Mouse (Mus musculus) kidney, adult 11 months (tissue): ENCODE results near the gene Parp4.

ENCODE experiments used
- DNase-seq: peaks from one replicate; pipeline ENCODE4 v3.0.0; 2022

Parp4 gene

DNA sequence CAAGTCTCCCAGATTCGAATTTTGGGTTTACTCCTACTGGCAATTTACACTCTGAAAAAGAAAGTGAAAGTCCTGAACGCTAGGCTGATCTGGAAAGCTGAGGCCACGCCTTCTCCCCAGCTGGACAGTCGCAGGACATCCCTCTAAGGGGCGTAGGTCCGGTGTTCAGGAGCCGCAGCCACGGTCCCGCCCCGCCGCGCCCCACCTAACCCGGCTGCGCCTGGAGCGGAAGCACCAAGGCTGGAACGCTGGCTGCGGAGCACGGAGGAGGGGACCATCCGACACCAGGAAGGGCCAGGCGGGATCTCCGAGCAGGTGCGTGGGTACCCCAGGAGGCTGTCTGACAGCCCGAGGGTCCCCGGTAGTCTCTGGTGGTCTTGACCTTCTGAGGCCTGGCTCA is at the start of gene Parp4, which contains the start of gene Cenpj:
Gene Parp4, plus strand, starts transcription at position 204 of the 400 bp plus-strand sequence.
Gene Cenpj, minus strand, starts transcription at position 10 of the 400 bp plus-strand sequence.
- peak; percentile 93 for DNase-seq

GRCm38 (mm10) chr14:56530788-56531187 is 44.6 kb upstream of the Parp4 start:
- no peak for DNase-seq

DNA sequence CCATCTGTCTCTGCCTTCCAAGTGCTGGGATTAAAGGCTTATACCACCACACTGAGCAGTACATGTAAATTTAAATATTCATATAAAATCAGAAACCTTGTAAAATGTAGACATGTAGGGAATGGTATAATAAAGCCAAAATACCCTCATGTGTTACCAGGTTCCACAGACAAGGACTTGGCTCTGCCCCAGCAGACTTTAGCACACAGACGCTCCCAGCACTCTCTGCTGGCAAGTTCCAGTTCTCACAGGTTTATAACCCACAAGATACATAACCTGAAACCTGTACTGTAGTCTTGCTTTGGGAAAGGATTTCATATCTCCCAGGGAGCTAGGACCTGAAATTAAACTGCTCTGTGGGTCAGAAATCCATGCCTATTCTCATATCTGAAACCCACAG is 30.5 kb upstream of the Parp4 start:
- peak; percentile 8 for DNase-seq

DNA sequence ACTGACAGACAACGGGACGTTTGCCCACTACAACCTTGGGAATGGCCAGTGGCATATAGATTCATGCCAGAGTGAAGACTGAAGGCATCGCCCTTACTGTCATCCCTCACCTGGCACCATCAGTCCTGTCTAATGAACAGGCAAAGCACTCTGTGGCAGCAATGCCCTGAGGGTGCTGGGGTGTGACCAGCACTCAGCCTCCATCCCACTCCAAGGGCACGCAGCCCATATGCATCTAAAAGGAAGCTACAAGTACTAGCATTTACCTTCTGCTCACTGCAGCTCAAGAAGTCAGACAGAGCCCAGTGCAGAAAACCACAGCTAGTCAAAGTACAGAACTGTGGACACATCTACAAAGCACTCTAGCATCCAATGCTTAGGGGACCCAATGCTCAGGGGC is 29.9 kb upstream of the Parp4 start:
- no peak for DNase-seq

DNA sequence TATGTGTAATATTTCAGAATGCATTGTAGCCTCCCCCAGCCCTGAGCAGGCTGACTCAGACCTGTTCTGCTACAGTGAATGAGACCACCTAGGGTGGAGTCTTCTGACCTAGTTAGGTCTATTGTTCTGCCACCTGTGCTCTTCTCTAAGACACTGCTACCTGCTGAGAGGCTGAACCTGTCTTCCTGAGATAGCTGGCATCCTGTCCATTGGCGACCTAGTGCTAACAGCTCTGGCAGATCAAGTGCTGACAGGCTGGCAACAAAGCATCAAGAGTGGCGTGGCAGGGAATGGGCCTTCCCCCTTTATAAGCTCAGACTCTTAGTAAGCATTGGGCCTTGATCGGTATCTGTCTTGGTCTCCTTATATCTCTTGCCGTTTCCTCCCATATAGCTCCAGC is 24.5 kb upstream of the Parp4 start:
- DNase-seq: no peak

- DNase-seq: no peak
Observed at GRCm38 (mm10) chr14:56552924-56553323, 22.5 kb upstream of the Parp4 start.

GRCm38 (mm10) chr14:56553331-56553730 is 22.1 kb upstream of the Parp4 start:
- no peak for DNase-seq

- DNase-seq: no peak
Observed at GRCm38 (mm10) chr14:56554716-56555115, 20.7 kb upstream of the Parp4 start.

DNA sequence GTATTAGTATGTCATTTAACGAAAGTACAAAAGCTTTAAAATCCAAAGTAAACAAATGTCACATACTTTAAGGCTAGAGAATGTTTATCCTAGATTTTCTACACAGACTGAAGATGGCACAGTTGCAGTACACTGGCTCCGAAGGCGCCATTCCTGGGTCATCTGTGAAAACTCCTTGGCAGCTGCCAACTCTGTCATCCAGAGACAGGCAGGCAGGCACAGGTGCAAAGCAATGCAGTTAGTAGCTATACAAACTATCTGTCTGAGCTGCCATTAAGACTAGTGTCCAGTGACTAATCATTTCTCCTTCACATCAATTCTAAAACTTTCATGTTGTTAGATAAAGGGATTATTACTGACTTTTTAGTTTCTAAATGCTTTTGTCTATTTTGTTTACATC is 16.3 kb upstream of the Parp4 start:
- DNase-seq: no peak

GRCm38 (mm10) chr14:56567476-56567875 is 7.9 kb upstream of the Parp4 start:
- no peak for DNase-seq

DNA sequence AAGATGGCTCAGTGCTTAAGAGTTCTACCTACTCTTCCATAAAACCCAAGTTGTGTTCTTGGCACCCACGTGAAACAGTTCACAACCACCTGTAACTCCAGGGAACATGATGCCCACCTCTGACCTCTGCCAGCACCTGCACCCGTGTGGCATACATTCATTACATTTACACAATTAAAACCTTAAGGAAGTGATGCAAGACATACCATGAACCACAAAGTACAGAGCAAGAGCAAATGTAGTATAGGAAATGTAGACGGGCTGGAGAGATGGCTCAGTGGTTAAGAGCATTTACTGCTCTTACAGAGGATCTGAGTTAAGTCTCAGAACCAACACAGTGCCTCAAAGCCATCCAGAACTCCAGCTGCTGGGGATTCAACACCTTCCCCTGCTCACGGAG is 6.4 kb upstream of the Parp4 start:
- no peak for DNase-seq

GRCm38 (mm10) chr14:56571310-56572093 is 3.9 kb upstream of the Parp4 start:
- peak; percentile 97 for DNase-seq

DNA sequence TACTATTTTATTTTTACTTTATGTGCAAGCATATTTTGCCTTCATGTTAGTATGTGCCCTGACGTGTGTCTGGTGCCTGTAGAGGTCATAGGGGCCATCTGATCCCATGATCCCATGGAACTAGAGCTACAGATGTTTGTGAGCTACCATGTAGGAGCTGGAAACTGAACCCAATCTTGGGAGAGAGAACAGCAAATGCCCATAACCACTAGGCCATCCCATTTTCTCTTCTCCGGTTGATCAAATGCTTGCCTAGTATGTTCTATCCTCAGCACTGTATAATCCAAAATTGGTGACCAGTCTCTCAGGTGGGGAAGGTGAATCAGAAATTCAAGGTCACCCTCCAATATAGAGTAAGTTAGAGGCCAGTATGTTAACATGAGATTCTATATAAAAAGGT is 2.9 kb upstream of the Parp4 start:
- DNase-seq: no peak

GRCm38 (mm10) chr14:56575969-56576901 is 816 bp downstream of the Parp4 start:
- no peak for DNase-seq

GRCm38 (mm10) chr14:56579011-56579410 is 3.6 kb downstream of the Parp4 start:
- DNase-seq: no peak

DNA sequence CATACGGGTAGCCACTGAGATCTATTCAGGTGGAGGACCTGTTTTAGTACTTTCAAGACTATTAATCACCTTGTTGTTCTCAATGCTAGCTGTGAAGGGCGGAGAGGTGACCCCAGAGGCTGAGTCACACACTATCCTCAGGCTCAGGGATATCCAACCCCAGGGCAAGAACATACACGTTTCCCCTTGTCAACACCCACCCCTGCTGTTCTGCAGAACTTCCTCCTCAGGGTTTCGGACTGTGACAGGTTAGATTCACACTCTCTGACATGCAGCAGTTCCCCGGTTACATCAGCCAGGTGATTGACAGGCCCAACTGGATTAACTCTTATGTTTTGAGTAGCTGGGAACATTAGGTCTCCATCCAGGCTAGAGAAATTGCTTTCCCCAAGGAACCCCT is 5.7 kb downstream of the Parp4 start:
- no peak for DNase-seq

- no peak for DNase-seq
Observed at GRCm38 (mm10) chr14:56582294-56582693, 6.9 kb downstream of the Parp4 start.

DNA sequence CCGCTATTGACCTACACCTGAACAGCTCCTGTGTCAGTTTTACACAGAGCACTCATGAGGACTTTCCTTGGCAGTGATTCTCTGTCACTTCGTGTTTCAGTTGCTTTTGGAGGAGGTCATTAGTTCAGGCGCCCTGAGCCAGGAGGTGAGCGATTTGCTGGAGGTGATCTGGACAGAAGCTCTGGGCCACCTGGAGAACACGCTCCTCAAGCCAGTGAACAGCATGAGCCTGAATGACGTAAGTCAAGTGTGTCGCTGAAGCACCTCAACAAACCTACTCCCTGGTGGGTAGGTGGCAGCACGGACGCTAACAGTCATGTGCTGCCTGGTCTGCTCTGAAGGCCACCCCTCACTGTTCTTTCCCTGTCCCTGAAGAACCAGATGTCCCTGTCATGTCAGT is 16.8 kb downstream of the Parp4 start:
- no peak for DNase-seq

- DNase-seq: no peak
Observed at GRCm38 (mm10) chr14:56594811-56595210, 19.4 kb downstream of the Parp4 start.

- no peak for DNase-seq
Observed at GRCm38 (mm10) chr14:56598759-56599158, 23.3 kb downstream of the Parp4 start.

- DNase-seq: no peak
Observed at GRCm38 (mm10) chr14:56602069-56602468, 26.6 kb downstream of the Parp4 start.

DNA sequence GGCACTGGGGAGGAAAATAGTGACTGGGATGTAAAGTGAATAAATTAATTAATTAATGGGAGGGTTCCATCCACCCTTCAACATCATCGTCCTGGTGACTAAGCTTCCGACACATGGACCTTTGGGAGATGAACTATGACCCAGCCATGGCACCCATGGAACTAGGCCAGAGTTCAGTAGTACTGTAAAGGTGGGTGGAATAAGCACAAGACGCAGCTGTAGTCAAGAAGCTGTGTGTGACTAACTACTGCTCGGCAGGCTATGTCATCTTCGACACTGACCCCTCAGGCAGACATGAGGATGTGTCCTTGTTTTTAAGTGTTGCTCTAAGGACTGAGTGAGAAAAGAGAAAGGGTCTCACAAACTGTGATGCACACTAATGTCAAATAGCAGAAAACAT is 29.0 kb downstream of the Parp4 start:
- peak; percentile 15 for DNase-seq

DNA sequence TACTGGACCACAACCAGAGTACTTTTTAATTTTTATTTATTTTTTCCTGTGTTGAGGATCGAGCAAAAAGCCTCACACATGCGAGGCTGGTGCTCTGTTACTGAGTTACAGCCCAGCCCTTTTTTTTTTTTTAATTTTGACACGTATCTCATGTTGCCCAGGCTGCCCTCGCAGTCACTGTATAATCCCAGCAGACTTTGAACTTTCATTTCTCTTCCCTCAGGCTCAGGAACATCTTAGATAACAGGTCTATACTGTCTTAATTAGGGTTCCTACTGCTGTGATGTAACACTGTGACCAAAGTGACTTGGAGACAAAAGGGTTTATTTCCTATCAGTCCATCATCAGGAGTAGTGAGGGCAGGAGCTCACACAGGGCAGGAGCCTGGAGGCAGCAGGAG is 29.7 kb downstream of the Parp4 start:
- DNase-seq: peak; percentile 6

GRCm38 (mm10) chr14:56613212-56613611 is 37.8 kb downstream of the Parp4 start:
- no peak for DNase-seq
